Mouse (Mus musculus): ENCODE data around the gene Lctl. TPM values are rescaled to one million over a fixed set of nuclear protein-coding genes. Genes with fewer than 3 reads are reported as not detected.
"Not testable (repeated sequence)": the region's sequence is repeated elsewhere in the genome, so short reads cannot be mapped to it uniquely, and the experiment has no call there.

Lctl gene
- polyA plus RNA-seq, 1 experiment: 5.1 TPM

DNA sequence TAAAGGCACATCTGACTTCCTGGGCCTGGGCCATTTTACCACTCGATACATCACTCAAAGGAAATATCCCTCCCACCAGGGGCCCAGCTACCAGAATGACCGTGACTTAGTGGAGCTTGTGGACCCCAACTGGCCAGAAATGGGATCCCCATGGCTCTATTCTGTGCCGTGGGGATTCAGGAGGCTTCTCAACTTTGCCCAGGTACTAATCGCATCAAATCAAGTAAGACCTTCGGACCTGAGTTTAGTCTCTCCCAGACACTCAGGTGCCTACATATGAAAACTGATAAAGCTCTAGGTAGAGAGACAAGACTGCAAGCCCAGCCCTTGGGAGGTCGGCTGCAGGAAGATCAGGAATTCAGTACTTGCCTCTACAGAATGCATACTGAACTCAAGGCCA, 14.7 kb downstream of the Lctl start:
- H3K4me1 ChIP-seq (ENCODE audit: control insufficient read depth, insufficient read depth, low read length): no peaks in the 10 kb centered on the region
- H3K4me3 ChIP-seq (ENCODE audit: insufficient read depth, low read depth, low read length): no peak overlapping the region
- no peak overlapping the region for H3K27ac ChIP-seq (ENCODE audit: insufficient read depth, low read depth, low read length)
- WGBS: 83% methylated on average over 6 of the region's 6 CpGs
- no peak for TF ChIP-seq POLR2A (IDR thresholded peaks at IDR 0.05; ENCODE audit: low read depth, low read length)
- TF ChIP-seq CTCF (conservative IDR thresholded peaks at IDR 0.05; ENCODE audit: insufficient read depth, insufficient read length, low read depth, low read length): no peak
- H3K36me3 ChIP-seq (ENCODE audit: control insufficient read depth, insufficient read depth, low read length): no peaks in the 10 kb centered on the region
- no peak for DNase-seq
- H3K27me3 ChIP-seq (replicated peaks; ENCODE audit: control insufficient read depth, insufficient read depth, low read length): no peaks in the 10 kb centered on the region

DNA sequence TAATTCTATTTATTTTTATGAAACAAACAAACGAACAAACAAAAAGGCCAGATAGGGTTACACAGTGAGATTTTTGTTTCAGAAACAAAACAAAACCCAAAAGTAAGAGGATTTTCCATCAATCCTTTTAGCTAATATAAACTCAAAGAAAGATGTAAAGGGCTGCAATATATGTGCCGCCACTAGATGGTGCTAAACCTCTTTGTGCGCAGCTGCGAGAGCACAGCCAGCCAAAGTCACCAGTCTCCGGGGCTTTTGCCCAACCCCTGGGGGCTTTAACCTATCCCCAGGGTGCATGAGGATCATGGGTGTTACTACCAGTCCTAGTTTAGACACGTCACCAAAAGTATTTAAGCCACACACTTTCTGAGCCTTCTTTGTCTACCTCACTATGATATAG, 21.9 kb downstream of the Lctl start:
- H3K36me3 ChIP-seq (ENCODE audit: control insufficient read depth, insufficient read depth, low read length); H3K4me3 ChIP-seq (ENCODE audit: insufficient read depth, low read depth, low read length); H3K27ac ChIP-seq (ENCODE audit: insufficient read depth, low read depth, low read length); H3K4me1 ChIP-seq (ENCODE audit: control insufficient read depth, insufficient read depth, low read length); H3K27me3 ChIP-seq (replicated peaks; ENCODE audit: control insufficient read depth, insufficient read depth, low read length): not testable (repeated sequence)
- WGBS: 3% methylated on average over 6 of the region's 6 CpGs
- peak; percentile 55 for DNase-seq
- TF ChIP-seq CTCF (conservative IDR thresholded peaks at IDR 0.05; ENCODE audit: insufficient read depth, insufficient read length, low read depth, low read length): peak; percentile 54

DNA sequence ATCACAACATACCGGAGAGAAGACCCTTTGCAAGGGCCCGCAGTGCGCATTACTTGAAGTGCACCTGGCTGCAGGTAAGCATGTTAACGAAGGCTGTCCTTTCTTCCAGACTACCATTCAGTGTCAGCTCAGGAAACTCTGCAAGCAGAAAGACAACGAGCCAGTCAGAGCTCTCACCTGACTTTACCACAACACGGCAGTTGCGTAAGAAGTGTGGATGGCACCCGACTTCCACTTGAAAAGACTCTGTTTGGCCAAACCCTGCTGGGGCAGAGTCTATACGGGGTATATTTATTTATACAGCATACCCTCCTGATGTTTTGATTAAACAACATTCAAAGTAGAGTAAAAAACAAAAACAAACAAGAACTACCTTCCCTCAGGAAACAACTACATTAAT, 22.9 kb downstream of the Lctl start:
- Histone ChIP-seq H3K36me3 (ENCODE audit: control insufficient read depth, insufficient read depth, low read length) (no peaks in the 10 kb centered on the region), H3K27me3 (replicated peaks; ENCODE audit: control insufficient read depth, insufficient read depth, low read length) (no peaks in the 10 kb centered on the region), H3K4me1 (ENCODE audit: control insufficient read depth, insufficient read depth, low read length) (no peaks in the 10 kb centered on the region), H3K27ac (ENCODE audit: insufficient read depth, low read depth, low read length) (no peak overlapping the region), H3K4me3 (ENCODE audit: insufficient read depth, low read depth, low read length) (no peak overlapping the region)
- WGBS: 94% methylated on average over 9 of the region's 9 CpGs
- DNase-seq: no peak
- no peak for TF ChIP-seq POLR2A (IDR thresholded peaks at IDR 0.05; ENCODE audit: low read depth, low read length)
- TF ChIP-seq CTCF (conservative IDR thresholded peaks at IDR 0.05; ENCODE audit: insufficient read depth, insufficient read length, low read depth, low read length): no peak

DNA sequence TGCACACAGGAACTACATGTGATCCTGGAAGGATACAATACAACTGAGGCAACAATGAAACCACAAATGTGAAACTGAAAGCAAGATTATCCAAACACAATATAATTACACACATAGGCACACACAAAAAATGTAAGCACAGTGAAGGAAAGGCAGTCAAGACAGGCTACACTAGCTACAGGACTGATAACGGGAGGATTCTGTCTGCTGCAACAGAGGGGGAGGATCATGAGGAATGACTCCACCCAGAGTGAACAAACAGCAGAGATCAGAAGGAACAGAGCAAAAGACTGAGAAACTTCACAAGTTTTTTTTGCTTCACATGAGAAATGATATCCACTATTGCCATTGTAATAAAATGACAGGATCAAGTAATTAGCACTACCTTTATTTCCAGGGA, 39.7 kb downstream of the Lctl start:
- DNase-seq: no peak
- Histone ChIP-seq H3K27me3 (replicated peaks; ENCODE audit: control insufficient read depth, insufficient read depth, low read length) (no peaks in the 10 kb centered on the region), H3K36me3 (ENCODE audit: control insufficient read depth, insufficient read depth, low read length) (no peaks in the 10 kb centered on the region)

DNA sequence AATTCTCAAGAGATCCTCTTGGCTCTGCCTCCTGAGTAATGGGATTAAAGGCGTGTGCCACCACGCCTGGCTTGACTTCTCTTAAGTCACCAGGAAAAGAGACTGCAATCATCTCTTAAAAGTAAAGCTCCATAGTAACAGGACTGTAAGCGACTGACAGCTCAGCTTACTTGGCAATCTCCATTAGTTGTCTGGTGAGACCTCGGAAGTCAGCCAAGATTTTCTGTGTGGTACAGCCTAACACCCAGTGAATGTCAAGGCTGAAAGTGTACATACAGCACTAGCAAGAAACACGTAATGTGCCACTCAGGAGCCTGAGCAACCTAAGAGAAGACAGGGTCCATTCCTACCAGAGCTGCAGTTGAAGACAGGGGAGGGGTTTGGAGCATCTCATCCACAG, 43.5 kb downstream of the Lctl start:
- no peak for DNase-seq
- H3K36me3 ChIP-seq (ENCODE audit: control insufficient read depth, insufficient read depth, low read length): no peaks in the 10 kb centered on the region

More for the DNA sequence above, 39.7 kb downstream of the Lctl start:
- WGBS: 90% methylated on average over 1 of the region's 1 CpGs
- Histone ChIP-seq H3K27ac (ENCODE audit: insufficient read depth, low read depth, low read length) (no peak overlapping the region), H3K4me3 (ENCODE audit: insufficient read depth, low read depth, low read length) (no peak overlapping the region), H3K4me1 (ENCODE audit: control insufficient read depth, insufficient read depth, low read length) (no peaks in the 10 kb centered on the region)
- TF ChIP-seq CTCF (conservative IDR thresholded peaks at IDR 0.05; ENCODE audit: insufficient read depth, insufficient read length, low read depth, low read length) (no peak), POLR2A (IDR thresholded peaks at IDR 0.05; ENCODE audit: low read depth, low read length) (no peak)

DNA sequence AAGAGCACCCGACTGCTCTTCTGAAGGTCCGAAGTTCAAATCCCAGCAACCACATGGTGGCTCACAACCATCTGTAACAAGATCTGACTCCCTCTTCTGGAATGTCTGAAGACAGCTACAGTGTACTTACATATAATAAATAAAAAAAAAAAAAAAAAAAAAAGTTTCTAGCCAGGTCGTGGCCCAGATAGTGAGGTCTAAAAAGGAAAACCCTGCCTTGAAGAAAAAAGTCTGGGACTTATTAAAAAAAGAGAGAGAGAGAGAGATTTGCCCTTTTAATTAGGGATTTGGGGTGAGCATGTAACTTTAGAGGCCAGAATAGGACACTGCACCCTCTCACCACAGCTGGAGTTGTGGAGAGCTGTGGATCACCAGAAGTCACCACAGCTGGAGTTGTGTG, 53.0 kb downstream of the Lctl start:
- not testable (repeated sequence) for H3K4me3 ChIP-seq (ENCODE audit: insufficient read depth, low read depth, low read length); H3K27ac ChIP-seq (ENCODE audit: insufficient read depth, low read depth, low read length); DNase-seq; H3K4me1 ChIP-seq (ENCODE audit: control insufficient read depth, insufficient read depth, low read length); H3K27me3 ChIP-seq (replicated peaks; ENCODE audit: control insufficient read depth, insufficient read depth, low read length); H3K36me3 ChIP-seq (ENCODE audit: control insufficient read depth, insufficient read depth, low read length)
- 83% methylated on average over 3 of the region's 3 CpGs for WGBS

More for the DNA sequence above, 43.5 kb downstream of the Lctl start:
- H3K4me3 ChIP-seq (ENCODE audit: insufficient read depth, low read depth, low read length): no peak overlapping the region
- 96% methylated on average over 5 of the region's 5 CpGs for WGBS
- H3K27ac ChIP-seq (ENCODE audit: insufficient read depth, low read depth, low read length): no peak overlapping the region
- no peaks in the 10 kb centered on the region for H3K27me3 ChIP-seq (replicated peaks; ENCODE audit: control insufficient read depth, insufficient read depth, low read length)
- H3K4me1 ChIP-seq (ENCODE audit: control insufficient read depth, insufficient read depth, low read length): no peaks in the 10 kb centered on the region
- TF ChIP-seq CTCF (conservative IDR thresholded peaks at IDR 0.05; ENCODE audit: insufficient read depth, insufficient read length, low read depth, low read length) (no peak), POLR2A (IDR thresholded peaks at IDR 0.05; ENCODE audit: low read depth, low read length) (no peak)

DNA sequence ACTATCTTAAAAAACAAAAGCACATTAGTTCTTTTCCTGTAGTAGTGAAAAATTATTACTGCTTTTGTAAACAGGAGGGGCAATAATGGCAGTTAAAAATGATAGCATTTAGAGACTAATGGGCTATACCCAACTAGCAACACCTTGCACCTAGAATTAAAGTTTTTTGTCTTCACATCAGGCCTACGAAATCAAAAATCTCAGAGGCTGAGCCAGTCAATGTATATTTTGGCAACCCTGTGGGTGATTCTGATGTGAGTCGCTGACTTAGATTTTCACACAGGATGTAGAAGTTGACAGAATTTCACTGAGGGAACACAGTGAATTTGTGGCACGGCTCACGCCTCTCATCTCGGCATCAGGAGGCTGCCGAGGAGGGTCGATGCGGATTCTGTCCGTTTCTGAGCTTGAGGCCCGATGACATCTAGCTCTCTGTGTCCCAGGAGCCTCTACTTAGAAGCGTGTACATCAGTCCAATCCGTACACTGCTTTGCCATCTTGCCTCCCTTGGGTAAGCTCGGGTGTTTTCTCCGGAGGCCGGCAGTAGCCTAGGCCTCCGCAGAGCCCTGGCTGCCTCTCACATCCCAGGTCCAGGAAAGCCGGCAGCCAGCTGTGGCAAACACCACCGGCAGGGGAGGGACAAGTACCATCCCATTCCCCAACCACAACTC, 55.3 kb downstream of the Lctl start:
- H3K27ac ChIP-seq (ENCODE audit: insufficient read depth, low read depth, low read length): no peak overlapping the region
- no peaks in the 10 kb centered on the region for H3K4me1 ChIP-seq (ENCODE audit: control insufficient read depth, insufficient read depth, low read length)
- 2% methylated on average over 18 of the region's 18 CpGs for WGBS

More for the DNA sequence above, 55.3 kb downstream of the Lctl start:
- H3K27me3 ChIP-seq (replicated peaks; ENCODE audit: control insufficient read depth, insufficient read depth, low read length): no peaks in the 10 kb centered on the region
- H3K36me3 ChIP-seq (ENCODE audit: control insufficient read depth, insufficient read depth, low read length): peaks cover 8% of the 10 kb centered on the region
- no peak for TF ChIP-seq CTCF (conservative IDR thresholded peaks at IDR 0.05; ENCODE audit: insufficient read depth, insufficient read length, low read depth, low read length)
- no peak for TF ChIP-seq POLR2A (IDR thresholded peaks at IDR 0.05; ENCODE audit: low read depth, low read length)
- H3K4me3 ChIP-seq (ENCODE audit: insufficient read depth, low read depth, low read length): peak overlapping the region; percentile 69
- no peak for DNase-seq

All from kidney, adult 2 months (tissue).